Mouse (Mus musculus) MEL (cell line): ENCODE results near the gene Lrch3.

Source experiments
- GATA1 ChIP-seq: IDR thresholded peaks from 2 replicates; pipeline ENCODE4 v1.6.1; 2011; ENCODE audit warnings: low read depth, low read length, improper control_type of control experiment
- MAZ ChIP-seq: IDR thresholded peaks from 2 replicates; pipeline ENCODE4 v1.6.1; 2012; ENCODE audit warnings: low read depth, mild to moderate bottlenecking, inconsistent platforms, low read length, improper control_type of control experiment
- NRF1 ChIP-seq: IDR thresholded peaks from 2 replicates; pipeline ENCODE4 v1.6.1; 2014; ENCODE audit warnings: low read depth, mild to moderate bottlenecking, inconsistent platforms, low read length, improper control_type of control experiment, moderate library complexity; ENCODE audit not compliant: poor library complexity, insufficient read depth, severe bottlenecking
- SIN3A ChIP-seq: IDR thresholded peaks from 2 replicates; pipeline ENCODE4 v1.6.1; 2012; ENCODE audit warnings: low read length, improper control_type of control experiment, inconsistent platforms
- TAL1 ChIP-seq: IDR thresholded peaks from 2 replicates; pipeline ENCODE4 v1.6.1; 2012; ENCODE audit warnings: mild to moderate bottlenecking, inconsistent platforms, low read length, moderate library complexity, mixed read lengths
- TBP ChIP-seq: IDR thresholded peaks from 2 replicates; pipeline ENCODE4 v1.8.0; 2011; ENCODE audit warnings: low read depth, low read length, improper control_type of control experiment
- USF1 ChIP-seq: IDR thresholded peaks from 2 replicates; pipeline ENCODE4 v1.6.1; 2014; ENCODE audit warnings: low read depth, mild to moderate bottlenecking, inconsistent platforms, low read length, improper control_type of control experiment, moderate library complexity
- ZC3H11A ChIP-seq: IDR thresholded peaks from 2 replicates; pipeline ENCODE4 v1.6.1; 2012; ENCODE audit warnings: low read depth, mild to moderate bottlenecking, inconsistent platforms, low read length, improper control_type of control experiment

DNA sequence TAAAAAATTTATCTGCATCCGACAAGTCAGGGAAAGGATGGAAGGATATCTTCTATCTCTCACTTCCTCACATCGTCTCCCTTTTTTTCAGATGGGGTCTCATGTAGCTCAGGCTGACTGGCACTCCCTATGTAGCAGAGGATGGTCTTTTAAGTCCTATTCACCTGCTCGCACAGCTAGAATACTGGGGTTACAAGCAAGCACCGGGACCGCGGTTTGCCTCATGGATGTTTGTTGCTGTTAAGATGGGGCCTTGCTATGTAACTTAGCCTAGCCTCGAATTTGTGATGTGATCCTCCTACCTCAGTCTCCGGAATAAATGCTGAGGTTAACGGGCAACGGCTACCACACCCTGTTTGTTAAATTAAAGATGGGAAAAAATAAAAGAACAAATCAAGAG, 141.8 kb downstream of the Lrch3 start:
- TF ChIP-seq TAL1, result no peak
- no peak for TF ChIP-seq MAZ
- no peak for TF ChIP-seq USF1
- TF ChIP-seq SIN3A, result no peak
- no peak for TF ChIP-seq ZC3H11A
- TF ChIP-seq NRF1, result no peak
- TF ChIP-seq TBP, result 0 out of 2 replicates have a peak, but pooled peaks have one; percentile 38
- no peak for TF ChIP-seq GATA1
